Mouse (Mus musculus): ENCODE measurements around the gene Dolk. TPM values are rescaled to one million over a fixed set of nuclear protein-coding genes. Genes with fewer than 3 reads are reported as not detected.

Dolk gene
- 14.0 and 14.1 TPM in 2 replicates for polyA plus RNA-seq (2015; fragmentation: Nextera tagmentation; extraction: Ambion mirVana)

GRCm38 (mm10) chr2:30286192-30287026, at the start of gene Dolk, which contains the start of gene Nup188:
Dolk (minus strand) TSS chr2:30286334.
Nup188 (plus strand) TSS chr2:30286397.
- Histone ChIP-seq H3K4me1 (ENCODE audit: insufficient read depth) (peaks cover 23% of the 10 kb centered on the region), H3K36me3 (replicated peaks; ENCODE audit: insufficient read depth, low read length) (no peaks in the 10 kb centered on the region; the same call in 1 of the 2 replicates), H3K9me3 (ENCODE audit: low read length) (no peaks in the 10 kb centered on the region), H3K4me2 (ENCODE audit: low read depth, low read length) (peak within 1 kb of the TSS; percentile 96), H3K4me3 (ENCODE audit: low read depth, low read length) (peak within 1 kb of the TSS; percentile 75), H3K9ac (replicated peaks) (peak within 1 kb of the TSS; percentile 82), H3K27me3 (ENCODE audit: insufficient read depth, low read length) (no peaks in the 10 kb centered on the region), H3K27ac (ENCODE audit: low read depth) (peak within 1 kb of the TSS; percentile 56)
- TF ChIP-seq CTCF (IDR thresholded peaks at IDR 0.05; ENCODE audit: low read depth) (no peak), EP300 (IDR thresholded peaks at IDR 0.05; ENCODE audit: low read depth) (no peak)
- WGBS (ENCODE audit: insufficient replicate concordance), result under 1% methylated on average over 59 of the region's 68 CpGs
- DNase-seq, result peak; percentile 99
- peak; percentile 93 for ATAC-seq

GRCm38 (mm10) chr2:30335324-30335723, 49.2 kb upstream of the Dolk start:
- Histone ChIP-seq H3K27ac (ENCODE audit: low read depth) (no peak overlapping the region), H3K27me3 (ENCODE audit: insufficient read depth, low read length) (no peaks in the 10 kb centered on the region), H3K9me3 (ENCODE audit: low read length) (no peaks in the 10 kb centered on the region), H3K4me3 (ENCODE audit: low read depth, low read length) (no peak overlapping the region), H3K36me3 (replicated peaks; ENCODE audit: insufficient read depth, low read length) (peaks cover 75% of the 10 kb centered on the region), H3K9ac (replicated peaks) (no peak overlapping the region), H3K4me1 (ENCODE audit: insufficient read depth) (no peaks in the 10 kb centered on the region), H3K4me2 (ENCODE audit: low read depth, low read length) (no peak overlapping the region)
- WGBS (ENCODE audit: insufficient replicate concordance), result 96% methylated on average over 2 of the region's 2 CpGs
- TF ChIP-seq CTCF (IDR thresholded peaks at IDR 0.05; ENCODE audit: low read depth) (no peak), EP300 (IDR thresholded peaks at IDR 0.05; ENCODE audit: low read depth) (no peak)
- DNase-seq (no peak), ATAC-seq (no peak)

- Histone ChIP-seq H3K4me1 (ENCODE audit: insufficient read depth) (no peaks in the 10 kb centered on the region), H3K36me3 (replicated peaks; ENCODE audit: insufficient read depth, low read length) (peaks cover 81% of the 10 kb centered on the region), H3K9ac (replicated peaks) (no peak overlapping the region), H3K27ac (ENCODE audit: low read depth) (no peak overlapping the region), H3K4me3 (ENCODE audit: low read depth, low read length) (no peak overlapping the region), H3K9me3 (ENCODE audit: low read length) (no peaks in the 10 kb centered on the region), H3K4me2 (ENCODE audit: low read depth, low read length) (no peak overlapping the region), H3K27me3 (ENCODE audit: insufficient read depth, low read length) (no peaks in the 10 kb centered on the region)
- TF ChIP-seq EP300 (IDR thresholded peaks at IDR 0.05; ENCODE audit: low read depth) (no peak), CTCF (IDR thresholded peaks at IDR 0.05; ENCODE audit: low read depth) (no peak)
- no peak for DNase-seq
- no peak for ATAC-seq
- WGBS (ENCODE audit: insufficient replicate concordance), result 74% methylated on average over 3 of the region's 3 CpGs
These were observed 42.7 kb upstream of the Dolk start for GRCm38 (mm10) chr2:30328791-30329190.

GRCm38 (mm10) chr2:30327276-30327675, 41.1 kb upstream of the Dolk start:
- no peak overlapping the region for H3K4me3 ChIP-seq (ENCODE audit: low read depth, low read length)
- ATAC-seq (no peak), DNase-seq (no peak)
- TF ChIP-seq EP300 (IDR thresholded peaks at IDR 0.05; ENCODE audit: low read depth) (no peak), CTCF (IDR thresholded peaks at IDR 0.05; ENCODE audit: low read depth) (no peak)
- no peaks in the 10 kb centered on the region for H3K4me1 ChIP-seq (ENCODE audit: insufficient read depth)
- no peaks in the 10 kb centered on the region for H3K9me3 ChIP-seq (ENCODE audit: low read length)
- no peak overlapping the region for H3K4me2 ChIP-seq (ENCODE audit: low read depth, low read length)
- peaks cover 82% of the 10 kb centered on the region for H3K36me3 ChIP-seq (replicated peaks; ENCODE audit: insufficient read depth, low read length)
- H3K27ac ChIP-seq (ENCODE audit: low read depth), result no peak overlapping the region
- 89% methylated on average over 7 of the region's 7 CpGs for WGBS (ENCODE audit: insufficient replicate concordance)
- no peak overlapping the region for H3K9ac ChIP-seq (replicated peaks)
- H3K27me3 ChIP-seq (ENCODE audit: insufficient read depth, low read length), result no peaks in the 10 kb centered on the region

- Histone ChIP-seq H3K27ac (ENCODE audit: low read depth) (no peak overlapping the region), H3K9me3 (ENCODE audit: low read length) (no peaks in the 10 kb centered on the region), H3K36me3 (replicated peaks; ENCODE audit: insufficient read depth, low read length) (peaks cover 74% of the 10 kb centered on the region), H3K9ac (replicated peaks) (no peak overlapping the region), H3K4me1 (ENCODE audit: insufficient read depth) (no peaks in the 10 kb centered on the region), H3K27me3 (ENCODE audit: insufficient read depth, low read length) (no peaks in the 10 kb centered on the region), H3K4me2 (ENCODE audit: low read depth, low read length) (no peak overlapping the region), H3K4me3 (ENCODE audit: low read depth, low read length) (no peak overlapping the region)
- ATAC-seq, result no peak; the same call in 1 of the 2 replicates
- TF ChIP-seq CTCF (IDR thresholded peaks at IDR 0.05; ENCODE audit: low read depth) (no peak), EP300 (IDR thresholded peaks at IDR 0.05; ENCODE audit: low read depth) (no peak)
- no peak for DNase-seq
- 88% methylated on average over 5 of the region's 5 CpGs for WGBS (ENCODE audit: insufficient replicate concordance)
These were observed 39.2 kb upstream of the Dolk start for GRCm38 (mm10) chr2:30325296-30325695.

GRCm38 (mm10) chr2:30323111-30323510, 37.0 kb upstream of the Dolk start:
- Histone ChIP-seq H3K36me3 (replicated peaks; ENCODE audit: insufficient read depth, low read length) (peaks cover 59% of the 10 kb centered on the region), H3K9me3 (ENCODE audit: low read length) (no peaks in the 10 kb centered on the region), H3K9ac (replicated peaks) (no peak overlapping the region), H3K27me3 (ENCODE audit: insufficient read depth, low read length) (no peaks in the 10 kb centered on the region), H3K4me3 (ENCODE audit: low read depth, low read length) (no peak overlapping the region), H3K4me1 (ENCODE audit: insufficient read depth) (no peaks in the 10 kb centered on the region), H3K4me2 (ENCODE audit: low read depth, low read length) (no peak overlapping the region), H3K27ac (ENCODE audit: low read depth) (no peak overlapping the region)
- ATAC-seq (no peak), DNase-seq (no peak)
- TF ChIP-seq EP300 (IDR thresholded peaks at IDR 0.05; ENCODE audit: low read depth) (no peak), CTCF (IDR thresholded peaks at IDR 0.05; ENCODE audit: low read depth) (no peak)
- 91% methylated on average over 7 of the region's 7 CpGs for WGBS (ENCODE audit: insufficient replicate concordance)
